Mouse (Mus musculus): ENCODE data around the gene Slc12a5. TPM values are rescaled to one million over a fixed set of nuclear protein-coding genes. Genes with fewer than 3 reads are reported as not detected.

Slc12a5 gene
- total RNA-seq, 2 experiments from 2014 or later = 1.4 to 1.5 TPM

DNA sequence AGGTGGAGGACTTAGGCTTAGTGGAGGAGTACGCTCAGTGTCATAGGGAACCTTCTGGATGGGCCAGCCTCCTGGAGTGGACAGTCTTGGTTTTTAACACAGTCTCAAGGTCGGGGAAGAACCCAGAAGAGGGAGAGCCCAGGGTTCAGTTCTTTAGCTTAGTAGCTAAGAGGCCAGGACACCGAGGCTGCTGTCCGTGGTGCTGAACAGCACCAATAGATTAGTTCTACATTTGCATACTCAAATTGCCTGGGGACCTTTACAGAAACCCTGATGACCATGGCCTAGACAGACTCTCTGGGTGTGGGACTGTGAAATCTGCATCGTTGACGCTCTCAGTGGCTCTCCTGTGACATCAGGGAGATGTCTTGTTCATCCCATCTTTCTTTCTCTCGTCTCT, 19.1 kb downstream of the Slc12a5 start:
- DNase-seq = peak; percentile 65

DNA sequence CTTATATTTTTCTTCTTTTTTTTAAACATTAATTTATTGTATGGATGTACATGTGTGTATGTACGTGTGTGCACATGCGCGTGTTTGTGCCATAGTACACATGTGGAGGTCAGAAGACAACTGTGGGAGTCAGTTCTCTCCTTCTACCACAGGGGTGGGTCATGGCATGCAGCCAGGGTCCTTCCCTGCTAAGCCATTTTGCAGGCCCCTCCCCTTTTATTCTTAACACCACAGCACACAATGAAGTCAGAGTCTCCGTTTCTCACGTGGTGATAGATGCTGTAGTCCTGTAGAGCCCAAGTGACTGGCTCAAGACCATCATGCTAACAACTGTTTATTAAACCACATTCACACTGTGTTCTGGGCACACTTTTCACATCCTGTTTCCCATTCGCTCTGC, 25.4 kb downstream of the Slc12a5 start:
- DNase-seq = no peak

DNA sequence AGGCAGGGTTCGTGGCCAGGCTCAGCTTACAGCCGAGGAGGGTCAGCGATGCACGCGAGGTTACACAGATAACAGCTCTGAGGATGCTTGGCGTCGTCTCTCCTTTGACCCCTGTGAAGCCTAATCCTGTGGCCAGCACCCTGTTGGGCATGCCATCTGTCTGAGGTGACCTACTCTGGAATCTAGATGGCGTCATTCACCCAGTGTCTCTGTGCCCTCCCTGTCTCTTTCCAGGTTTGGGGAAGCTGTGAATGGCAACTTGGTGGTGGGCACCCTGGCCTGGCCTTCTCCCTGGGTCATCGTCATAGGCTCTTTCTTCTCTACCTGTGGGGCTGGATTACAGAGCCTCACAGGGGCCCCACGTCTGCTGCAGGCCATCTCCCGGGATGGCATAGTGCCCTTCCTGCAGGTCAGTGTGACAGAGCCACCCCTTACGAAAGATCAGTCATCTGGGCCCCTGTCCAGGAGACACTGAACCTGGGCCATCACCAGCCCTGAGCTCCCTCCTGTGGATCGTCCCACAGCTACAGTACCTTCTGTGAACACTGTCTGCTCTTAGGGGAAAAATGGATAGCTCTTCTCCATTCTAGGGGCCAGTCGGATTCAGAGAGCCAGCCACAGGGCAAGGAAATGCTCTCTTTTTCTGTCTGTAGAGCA, 25.9 kb downstream of the Slc12a5 start:
- DNase-seq = no peak

DNA sequence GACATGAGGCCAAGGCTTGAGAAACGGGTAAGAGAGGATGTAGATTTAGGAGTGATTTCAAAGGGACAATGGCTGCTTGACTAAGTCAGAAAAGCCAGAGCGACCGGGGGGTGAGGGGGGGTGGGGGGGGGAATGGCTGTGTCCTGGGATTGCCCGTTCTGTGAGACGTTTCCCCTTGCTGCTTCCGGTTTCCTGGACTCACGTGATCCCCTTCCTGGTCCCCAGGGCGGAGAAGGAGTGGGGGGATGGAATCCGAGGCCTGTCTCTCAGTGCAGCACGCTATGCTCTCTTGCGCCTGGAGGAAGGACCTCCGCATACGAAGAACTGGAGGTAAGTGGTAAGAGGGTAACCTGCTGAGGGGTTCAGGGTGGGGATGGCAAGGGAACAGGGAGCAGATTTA, 28.2 kb downstream of the Slc12a5 start:
- DNase-seq = no peak

DNA sequence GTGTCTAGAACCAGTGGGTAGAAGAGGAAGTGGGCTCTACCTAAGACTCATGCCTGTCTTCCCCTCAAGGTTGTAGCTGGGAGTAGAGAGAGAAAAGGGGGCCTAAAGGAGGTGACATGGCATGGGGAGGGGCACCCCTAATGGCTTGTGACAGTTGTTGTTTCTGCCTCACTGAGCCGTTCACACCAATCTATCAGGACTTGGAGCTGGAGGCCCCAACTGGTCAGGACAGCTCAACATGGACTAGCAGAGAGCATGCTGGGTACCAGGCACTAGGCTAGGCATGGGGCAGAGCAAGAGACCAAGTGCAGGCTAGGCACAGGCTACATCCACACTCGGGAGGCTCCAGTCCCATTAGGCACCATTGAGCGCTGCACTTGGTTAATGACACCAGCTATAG, 30.5 kb downstream of the Slc12a5 start:
- DNase-seq = no peak

DNA sequence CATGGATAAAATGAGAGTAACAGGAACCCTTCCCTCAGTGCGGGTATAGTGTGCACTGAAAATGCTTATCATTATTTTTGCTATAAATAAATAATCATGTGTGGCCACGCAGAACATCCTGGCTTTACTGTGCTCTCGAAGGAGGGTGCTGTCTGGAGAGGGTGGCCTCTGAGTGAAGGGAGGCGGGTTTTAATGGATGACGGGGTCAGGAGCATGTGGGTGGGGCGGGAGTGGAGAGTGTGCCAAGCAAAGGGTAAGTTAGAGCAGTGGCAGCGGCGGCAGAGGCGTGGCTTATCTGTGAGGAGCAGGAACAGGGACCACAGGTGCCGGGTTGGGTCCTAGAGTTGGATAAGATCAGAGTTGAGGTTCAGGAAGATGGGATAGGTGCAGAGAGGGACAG, 31.2 kb downstream of the Slc12a5 start:
- DNase-seq = no peak

DNA sequence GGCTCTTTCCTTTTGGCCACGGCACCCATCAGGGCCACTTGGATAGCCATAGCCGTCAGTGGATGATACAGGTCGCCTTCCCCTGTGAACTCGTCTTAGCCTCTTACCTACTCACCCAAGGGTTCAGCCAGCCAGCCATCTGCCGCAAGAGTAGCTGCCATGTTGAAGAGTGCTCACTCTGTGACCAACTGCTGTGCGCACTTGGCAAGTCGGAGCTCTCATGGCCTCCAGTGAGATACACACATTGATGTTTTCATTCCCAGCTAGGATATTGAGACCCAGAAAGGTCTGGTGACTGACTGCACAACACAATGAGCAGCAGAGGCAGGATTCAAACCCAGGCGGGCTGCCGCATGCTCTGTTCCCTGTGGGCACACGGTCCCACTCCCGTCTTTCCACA, 33.6 kb downstream of the Slc12a5 start:
- no peak for DNase-seq

DNA sequence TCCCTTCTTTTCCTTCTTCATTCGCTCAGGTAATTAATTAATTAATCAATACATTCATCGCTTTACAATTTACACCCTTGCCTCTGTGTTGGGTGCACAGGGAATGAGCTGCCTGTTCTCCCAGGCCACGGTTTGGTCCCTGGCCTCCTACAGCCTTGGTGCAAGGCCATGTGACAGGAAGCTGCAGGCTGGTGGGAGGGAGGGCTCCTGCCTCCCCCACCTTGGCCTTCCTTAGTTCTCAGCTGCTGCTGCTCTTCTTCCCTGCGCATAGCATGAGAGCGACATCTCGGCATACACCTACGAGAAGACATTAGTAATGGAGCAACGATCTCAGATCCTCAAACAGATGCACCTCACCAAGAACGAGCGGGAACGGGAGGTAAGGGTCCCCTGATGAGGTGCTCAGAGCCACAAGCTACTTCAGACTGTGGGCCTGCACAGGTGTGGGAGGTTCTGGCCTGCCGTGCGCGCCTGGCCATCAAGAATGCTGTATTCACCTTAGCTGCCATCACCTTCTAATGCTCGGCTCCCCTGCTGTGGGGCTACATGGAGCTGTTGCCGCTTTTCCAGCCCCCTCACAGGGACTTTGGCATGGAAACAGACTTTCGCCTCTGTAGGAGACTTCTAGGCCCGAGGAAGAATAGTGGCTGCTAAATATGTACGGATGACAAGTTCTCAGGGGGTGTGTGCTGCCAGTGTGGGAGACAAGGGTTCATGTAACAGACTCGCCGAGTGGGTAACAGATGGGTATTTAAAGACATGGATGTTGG, 34.2 kb downstream of the Slc12a5 start:
- DNase-seq = no peak

DNA sequence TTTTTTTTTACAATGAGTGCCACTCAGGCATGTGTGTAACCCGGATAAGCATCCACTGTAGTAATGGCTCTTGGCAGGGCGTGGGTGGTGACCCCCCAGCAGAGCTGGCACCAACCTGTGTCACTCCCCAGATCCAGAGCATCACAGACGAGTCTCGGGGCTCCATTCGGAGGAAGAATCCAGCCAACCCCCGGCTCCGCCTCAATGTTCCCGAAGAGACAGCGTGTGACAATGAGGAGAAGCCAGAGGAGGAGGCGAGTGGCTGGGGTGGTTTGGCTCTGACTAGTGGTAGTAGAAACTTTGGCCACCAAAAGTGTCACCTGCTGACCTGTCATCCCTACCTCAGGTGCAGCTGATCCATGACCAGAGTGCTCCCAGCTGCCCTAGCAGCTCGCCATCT, 35.4 kb downstream of the Slc12a5 start:
- DNase-seq = no peak

DNA sequence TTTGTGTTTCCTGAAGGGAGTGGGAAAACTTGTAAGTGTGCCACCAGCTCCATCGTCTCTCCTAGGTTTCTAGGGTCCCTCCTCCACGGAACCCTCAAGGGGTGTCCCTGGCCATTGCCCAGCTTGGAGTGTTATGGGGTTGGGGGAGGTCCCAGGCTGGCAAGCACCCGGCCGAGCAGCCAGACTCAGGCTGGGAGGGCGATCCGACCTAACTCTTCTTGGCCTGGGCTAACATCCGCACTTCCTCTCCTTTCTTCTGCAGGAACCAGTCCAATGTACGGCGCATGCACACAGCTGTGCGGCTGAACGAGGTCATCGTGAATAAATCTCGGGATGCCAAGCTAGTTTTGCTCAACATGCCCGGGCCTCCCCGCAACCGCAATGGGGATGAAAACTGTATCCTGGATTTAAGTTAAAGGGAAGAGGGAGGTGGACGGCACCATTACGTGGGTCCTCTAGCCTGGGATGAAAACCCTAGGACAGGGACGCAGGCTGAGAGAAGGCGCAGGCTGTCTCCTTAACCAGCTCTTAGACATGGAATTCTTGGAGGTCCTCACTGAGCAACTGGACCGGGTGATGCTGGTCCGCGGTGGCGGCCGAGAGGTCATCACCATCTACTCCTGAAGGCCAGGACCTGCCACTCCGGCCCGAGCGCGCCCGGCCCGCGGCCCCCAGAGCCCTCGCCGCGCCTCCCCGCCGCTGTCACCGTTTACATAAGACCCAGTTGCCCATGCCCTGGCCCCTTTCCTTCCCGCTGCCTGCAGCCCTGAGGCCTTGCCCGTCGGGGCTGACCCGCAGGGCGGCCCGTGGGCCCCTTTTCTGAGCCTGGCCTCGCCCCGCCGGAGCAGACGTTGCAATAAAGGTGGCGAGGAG, 36.5 kb downstream of the Slc12a5 start:
- DNase-seq = no peak

DNA sequence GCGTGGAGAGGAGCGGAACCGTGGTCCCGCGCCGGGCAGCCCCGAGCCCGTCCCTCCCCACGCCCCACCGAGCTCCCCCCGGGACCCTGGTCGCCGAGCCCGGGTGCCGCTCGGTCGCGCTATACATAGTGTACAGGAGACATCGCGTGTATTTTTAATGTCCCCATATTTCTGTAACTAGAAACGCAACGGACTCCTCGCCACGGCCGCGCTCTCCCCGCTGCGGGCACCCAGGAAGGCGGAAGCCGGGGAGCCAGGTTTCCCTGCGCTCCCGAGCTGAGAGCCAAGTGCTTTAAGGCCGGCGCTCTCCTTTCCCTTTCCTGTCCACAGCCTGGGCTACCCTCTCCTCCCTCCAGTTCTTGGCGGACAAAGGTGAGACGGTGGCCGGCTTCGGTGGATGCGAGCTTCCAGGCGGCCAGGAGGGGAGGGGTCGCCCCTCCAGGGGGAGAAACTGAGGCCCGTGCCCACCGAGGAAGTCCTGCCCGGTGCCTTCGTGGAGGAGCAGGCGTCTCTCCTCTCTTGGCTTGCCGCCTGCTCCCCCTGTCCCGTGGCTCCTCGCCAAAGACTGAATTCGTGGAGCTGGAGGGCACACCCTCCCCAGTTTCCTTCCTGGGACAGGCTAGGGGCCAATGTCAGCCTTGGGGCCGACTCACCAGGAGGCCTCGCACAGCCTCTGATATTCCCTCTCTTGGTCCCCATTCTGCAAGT, 37.3 kb downstream of the Slc12a5 start:
- peak; percentile 34 for DNase-seq

DNA sequence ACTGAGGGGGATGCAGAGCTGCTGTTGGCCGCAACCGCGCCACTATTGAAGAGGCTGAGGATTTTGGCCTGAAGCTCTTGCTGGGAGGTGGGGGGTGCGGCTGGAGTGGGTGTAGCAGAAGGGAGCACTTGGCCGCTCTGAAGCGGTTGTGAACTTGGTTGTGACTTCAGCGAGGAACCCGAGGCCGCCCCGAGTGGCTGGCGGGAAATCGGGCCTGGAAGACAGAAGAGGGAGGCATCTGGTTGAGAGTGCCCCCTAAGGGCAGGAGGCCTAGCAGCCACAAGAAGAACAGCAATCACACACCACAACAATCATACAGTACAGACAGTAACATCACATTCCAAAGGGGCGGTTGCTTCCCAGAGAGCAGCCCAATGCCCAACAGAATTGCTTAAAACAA, 41.4 kb downstream of the Slc12a5 start:
- no peak for DNase-seq

DNA sequence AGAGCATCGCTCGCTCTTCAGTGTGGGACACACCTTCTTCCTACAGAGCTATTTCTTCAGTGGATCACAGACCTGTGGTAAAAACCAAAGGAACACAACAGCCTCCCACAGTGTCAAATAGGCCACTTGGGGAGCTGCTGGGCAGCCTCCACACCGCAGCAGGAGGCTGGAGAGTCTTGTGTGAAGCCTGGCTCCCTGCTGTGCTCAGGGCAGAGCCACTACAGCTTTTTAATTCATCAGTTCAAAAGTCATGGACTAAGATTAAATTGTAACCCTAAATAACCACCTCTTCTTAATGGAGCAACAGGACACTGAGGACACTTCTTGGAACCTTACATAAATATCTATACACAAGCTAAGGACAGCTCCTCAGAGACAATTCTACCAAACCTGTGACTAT, 42.5 kb downstream of the Slc12a5 start:
- DNase-seq = no peak

DNA sequence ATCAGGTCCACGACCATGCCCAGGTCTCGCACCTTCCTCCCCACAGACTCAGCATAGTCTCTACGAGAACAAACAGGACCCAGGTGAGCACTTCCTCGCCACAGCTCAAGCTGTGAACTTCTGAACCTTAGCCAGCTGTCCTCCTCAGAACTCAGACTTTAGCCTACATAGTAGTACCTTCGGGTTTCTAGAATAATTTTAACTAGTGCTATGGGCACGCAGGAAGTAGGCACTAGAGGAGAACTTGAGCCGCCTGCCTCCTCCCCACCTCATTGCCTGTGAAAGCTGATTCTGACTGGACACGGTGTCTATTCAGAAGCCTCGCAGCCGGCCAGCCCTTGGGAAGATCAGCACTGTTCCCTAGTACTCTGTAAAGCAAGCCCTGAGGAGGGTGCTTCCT, 43.6 kb downstream of the Slc12a5 start:
- DNase-seq = no peak

DNA sequence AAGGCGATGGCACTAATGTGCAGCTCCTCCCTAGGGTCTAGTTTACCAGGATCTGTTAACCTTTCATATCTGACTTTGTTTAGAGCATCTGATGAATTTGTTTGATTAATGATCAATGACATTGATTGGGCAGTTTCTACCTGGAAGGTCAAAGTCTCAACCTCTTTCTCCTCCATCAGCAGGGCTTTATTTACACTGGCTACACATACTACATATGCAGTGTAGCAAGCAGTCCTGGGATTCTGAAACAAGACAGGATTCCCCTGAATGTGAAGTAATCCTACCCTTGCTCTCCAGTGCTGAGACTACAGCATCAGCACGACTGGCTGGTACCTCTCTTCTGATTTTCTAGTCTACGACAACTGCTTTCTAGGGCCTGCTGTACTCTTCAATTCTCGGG, 46.2 kb downstream of the Slc12a5 start:
- no peak for DNase-seq

DNA sequence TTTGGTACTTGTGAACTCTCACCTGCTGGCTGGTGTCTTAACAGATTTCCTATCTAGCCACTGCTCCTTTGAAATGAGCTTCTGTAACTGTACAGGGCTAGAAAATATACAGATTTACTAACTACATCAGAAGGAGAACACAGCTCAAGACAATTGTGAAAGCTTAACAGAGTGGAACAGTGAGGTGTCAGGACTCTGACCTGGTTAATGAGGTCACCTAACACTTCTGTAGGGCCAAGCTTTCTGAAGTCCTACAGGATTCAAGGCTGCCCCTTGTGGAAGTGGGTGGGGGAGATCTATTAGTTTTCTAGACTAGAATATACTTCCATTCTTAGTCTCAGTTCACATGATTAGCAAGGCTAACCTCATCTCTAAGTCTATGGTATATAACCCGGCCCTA, 47.4 kb downstream of the Slc12a5 start:
- no peak for DNase-seq

DNA sequence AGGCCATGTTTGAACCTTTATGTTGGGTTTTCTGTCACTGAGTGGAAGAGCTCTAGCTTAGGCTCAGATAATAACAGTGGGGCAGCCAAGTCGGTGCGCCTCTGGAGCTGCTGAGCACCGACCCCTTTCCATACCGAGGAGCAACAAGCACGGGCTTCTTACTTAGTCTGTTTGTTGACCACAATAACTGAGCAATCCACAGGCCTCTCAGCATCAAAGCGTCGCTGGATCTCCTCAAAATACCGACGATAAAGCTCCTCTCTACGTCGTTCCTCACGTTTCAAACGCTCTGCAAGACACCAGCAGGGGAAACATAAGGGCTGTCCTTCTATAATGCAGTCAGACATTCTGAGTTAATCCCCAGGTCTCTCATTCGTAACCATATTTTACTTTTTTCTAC, 48.6 kb downstream of the Slc12a5 start:
- DNase-seq = no peak

DNA sequence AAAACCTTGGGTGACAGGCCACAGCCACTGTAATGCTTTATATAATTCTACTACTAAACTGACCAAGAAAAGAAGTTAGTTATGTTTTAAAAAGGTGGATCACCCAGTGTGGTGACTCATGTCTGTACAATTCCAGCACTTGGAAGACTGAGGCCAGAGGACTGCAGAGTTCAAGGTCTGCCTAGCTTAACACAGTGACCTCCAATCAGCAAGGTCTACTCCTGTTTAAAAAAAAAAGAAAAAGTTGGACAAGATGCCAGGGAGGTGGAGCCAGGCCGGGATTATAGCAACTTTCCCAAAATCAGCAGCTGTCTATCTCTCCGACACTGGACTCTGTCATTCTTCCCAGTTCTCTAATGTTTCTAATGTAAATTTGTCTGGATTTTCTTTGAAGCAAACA, 49.0 kb downstream of the Slc12a5 start:
- no peak for DNase-seq

DNA sequence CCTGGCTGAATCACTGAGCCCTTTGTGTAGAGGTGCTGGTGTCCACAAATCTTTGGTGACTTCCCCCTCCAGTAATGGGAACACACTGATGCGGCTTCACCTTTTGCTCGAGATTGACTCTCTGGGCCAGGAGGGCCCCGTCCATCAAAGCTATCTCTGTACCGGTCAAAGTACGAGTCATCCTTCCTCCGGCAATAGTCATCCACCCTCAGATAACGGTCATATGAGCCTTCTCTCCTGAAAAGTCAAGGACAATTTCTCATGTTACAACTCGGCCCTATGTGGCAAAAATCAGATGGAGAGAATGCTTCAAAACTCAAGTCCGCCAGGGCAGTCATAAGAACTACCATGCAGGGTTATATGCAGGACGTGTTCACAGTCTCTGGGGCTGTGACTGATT, 49.7 kb downstream of the Slc12a5 start:
- no peak for DNase-seq

DNA sequence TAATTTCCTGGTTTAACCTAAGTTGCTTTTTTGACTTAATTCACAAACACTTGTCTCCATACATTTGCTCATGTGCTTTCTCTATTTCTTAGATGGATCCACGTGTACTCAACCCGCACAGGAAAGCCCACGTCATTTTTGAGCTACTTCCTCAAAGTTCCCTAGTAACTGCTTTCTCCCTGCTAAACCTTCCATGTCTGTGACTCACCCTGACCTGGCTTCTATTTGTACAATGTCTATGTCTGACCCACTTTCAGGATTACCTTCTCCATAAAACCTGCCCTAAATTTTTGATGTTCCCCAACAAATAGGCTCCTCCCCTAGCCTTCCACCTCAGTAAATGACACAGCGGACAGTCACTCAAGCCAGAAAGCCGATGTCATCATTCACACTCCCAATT, 54.3 kb downstream of the Slc12a5 start:
- no peak for DNase-seq

DNA sequence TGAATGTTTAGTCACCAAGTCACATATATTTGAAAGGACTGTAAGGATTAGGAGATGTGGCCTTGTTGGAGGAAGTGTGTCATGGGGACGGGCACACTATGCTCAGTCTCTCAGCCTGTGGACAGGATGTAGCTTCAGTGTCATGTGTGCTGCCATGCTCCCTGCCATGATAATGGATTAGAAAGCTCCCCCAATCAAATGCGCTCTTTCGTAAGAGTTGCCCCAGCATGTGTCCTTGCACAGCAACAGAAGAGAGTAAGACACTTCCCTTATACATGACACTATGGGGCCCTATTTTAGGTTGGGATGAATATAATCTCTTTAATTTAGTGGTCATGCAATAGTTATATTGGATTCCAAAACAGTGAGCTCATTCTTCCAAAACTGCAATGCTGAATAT, 59.9 kb downstream of the Slc12a5 start:
- no peak for DNase-seq

DNA sequence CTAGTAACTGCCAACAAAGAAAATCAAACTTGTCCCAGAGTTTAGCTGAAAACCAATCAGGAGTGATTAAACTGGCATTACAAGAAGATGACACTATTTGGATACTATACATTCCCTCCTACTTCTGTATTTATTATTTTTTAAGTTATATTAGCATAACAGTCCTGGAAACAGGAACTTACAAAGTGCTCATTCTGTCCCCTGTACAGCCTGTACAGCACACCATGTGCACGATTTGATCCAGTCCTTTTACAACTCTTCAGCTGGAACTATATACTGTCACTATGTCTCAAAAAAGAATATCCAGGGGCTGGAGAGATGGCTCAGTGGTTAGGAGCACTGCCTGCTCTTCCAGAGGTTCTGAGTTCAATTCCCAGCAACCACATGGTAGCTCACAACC, 66.6 kb downstream of the Slc12a5 start:
- DNase-seq = no peak

DNA sequence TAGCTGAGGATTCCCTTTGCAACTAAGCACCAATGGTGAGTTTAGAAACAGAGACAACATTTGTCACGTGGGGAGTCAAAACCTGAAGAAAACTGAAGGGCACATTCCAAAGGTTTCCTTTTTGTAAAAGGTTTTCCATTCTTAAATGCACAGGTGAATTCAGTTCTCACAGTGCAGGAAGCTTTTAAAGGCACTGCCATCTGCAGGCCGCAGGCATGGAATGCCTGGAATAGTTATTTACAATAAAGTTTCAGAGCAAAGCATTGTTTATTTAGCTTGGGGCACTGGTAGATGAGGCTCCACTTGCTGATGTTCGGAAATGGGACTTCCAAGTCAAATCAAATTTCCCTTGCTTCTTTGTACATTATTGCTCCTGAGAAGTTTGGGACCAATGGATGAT, 71.9 kb downstream of the Slc12a5 start:
- no peak for DNase-seq

Data from gastrocnemius, postnatal 10 days (tissue).